Mouse (Mus musculus) layer of hippocampus, adult 18-20 months (tissue): Measurements from ENCODE around the gene Ncbp1. TPM values are rescaled to one million over a fixed set of nuclear protein-coding genes. Genes with fewer than 3 reads are reported as not detected.

Source experiments
- DNase-seq, 2 experiments: peaks; one replicate each; pipeline ENCODE4 v3.0.0; 2022; ENCODE audit warnings: low spot score in 2 of 2
- total RNA-seq, 2 experiments: library from RNA; stranded (reverse); gene quantifications; 2 replicates each; pipeline ENCODE4 v1.2.3; 2021

Gene Ncbp1
- total RNA-seq, 2 experiments from 2014 or later: 56.8 to 58.9 TPM

DNA sequence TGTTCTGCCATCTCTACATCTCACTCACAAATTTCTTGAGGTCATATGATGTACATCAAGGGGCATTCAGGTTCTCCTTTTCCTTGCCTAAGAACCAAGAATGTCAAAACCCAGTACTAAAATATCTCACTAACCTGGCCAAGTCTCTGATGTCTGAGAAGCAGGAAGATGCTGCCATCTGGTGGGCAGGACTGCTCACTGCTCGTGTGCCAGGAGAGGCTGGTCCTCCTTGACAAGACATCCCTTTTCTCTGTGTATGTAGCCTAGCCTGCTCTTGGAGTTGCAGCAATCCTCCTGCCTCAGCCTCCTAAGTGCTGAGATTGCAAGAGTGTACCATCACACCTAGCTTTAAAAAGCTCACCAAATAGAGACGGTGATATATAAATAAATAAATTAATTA, 11.9 kb upstream of the Ncbp1 start:
- DNase-seq: peak; percentile 62 to 89

DNA sequence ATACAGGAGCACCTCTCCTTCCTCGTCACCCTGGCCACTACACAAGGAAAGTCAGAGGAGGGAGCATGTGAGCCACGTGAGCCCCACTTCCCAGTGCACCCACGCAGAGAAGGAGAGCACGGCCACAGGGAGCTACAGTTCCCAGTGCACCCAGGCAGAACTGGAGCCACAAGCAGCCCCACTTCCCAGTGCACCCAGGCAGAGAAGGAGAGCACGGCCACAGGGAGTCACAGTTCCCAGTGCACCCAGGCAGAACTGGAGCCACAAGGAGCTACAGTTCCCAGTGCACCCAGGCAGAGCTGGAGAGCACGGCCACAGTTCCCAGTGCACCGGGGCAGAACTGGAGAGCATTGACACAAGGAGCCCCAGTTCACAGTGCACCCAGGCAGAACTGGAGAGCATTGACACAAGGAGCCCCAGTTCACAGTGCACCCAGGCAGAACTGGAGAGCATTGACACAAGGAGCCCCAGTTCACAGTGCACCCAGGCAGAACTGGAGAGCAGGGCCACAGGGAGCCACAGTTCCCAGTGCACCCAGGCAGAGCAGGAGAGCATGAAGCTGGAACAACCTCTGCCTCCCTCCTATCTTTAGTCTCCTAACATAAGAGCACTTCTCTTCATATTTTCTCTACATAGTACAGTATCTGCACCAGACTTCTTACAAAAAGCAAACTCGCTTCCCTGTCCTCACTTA, 9.0 kb upstream of the Ncbp1 start:
- DNase-seq: no peak

GRCm38 (mm10) chr4:46130221-46130620, 8.2 kb upstream of the Ncbp1 start:
- DNase-seq: peak in 1 of 2 experiments; percentile 55

- DNase-seq: no peak
Observed at GRCm38 (mm10) chr4:46131791-46132190, 6.6 kb upstream of the Ncbp1 start.

DNA sequence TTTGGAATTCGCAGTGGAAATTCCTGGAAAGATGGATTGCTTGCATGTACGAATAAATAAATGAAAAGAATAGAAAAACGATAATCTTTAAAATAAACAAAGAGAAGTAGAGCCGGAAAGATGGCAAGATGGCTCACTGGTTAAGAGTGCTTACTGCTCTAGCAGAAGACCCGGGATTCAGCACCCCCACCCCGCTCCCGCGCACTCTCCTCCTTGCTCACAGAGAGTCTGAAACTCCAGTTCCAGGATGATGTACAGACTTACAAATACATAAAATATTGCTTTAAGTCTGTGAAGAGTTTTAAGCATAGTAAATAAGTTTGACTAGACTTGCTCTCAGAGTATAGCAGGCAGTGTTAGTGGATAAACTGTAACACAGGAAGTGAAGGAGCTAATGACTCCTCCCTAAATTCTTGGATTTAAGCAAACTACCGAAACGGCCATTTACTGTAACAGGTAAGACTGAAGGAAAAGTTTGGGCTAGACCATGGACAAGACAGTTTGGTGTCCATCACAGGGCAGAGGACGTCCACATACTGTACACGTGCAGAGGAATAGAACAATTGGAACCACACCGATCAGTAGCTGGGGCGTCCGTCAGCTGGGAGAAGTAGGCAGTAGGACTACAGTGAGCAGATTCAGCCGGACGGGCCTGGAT, 655 bp upstream of the Ncbp1 start:
- DNase-seq: no peak

DNA sequence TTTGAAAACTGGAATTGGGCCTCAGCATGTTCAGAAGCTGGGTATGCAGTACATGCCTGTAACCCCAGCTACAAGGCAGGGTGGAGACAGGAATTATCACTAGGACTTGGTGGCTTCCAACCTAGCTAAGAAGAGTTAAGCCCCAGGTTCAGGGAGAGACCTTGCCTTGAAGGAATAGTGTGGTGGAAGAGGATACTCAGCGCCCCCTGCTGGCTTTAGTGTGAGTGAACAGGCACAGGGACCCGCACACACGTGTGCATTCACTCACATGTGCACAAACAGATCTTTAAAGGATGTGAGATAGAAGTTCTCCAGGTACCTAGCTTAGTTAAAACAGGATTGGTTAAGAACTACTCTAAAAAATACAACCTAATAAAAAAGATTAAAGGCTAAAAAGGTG, 5.9 kb downstream of the Ncbp1 start:
- DNase-seq: no peak

GRCm38 (mm10) chr4:46146881-46147280, 8.5 kb downstream of the Ncbp1 start:
- peak in 1 of 2 experiments; percentile 60 for DNase-seq

DNA sequence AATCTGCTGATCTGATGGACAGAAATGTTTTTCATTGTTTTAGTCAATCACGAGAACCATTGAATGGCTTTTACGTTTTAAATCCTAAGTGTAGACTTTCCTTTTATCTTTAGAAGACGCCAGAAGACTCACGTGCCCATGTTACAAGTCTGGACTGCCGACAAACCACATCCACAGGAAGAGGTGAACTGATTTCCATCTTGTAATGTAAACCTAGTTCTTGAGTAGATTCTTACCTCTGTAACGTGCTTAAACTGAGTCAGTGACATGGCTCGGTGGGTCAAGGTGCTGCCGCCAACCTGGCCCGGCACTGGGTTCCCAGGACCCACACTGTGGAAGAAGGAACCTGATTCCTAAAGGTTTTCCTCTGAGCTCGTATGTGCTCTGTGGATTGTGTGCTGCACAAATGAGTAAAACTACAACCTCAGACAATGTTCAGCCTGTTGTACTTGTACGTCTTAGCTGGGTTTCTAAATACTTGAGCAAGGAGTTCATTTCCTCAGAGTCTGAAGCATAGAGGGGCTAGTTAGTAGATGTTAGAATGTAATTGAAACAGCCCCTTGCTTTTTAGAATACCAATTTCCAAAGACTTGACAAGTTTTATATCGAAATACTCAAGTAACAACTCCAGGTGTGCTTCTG, 13.6 kb downstream of the Ncbp1 start:
- no peak for DNase-seq

DNA sequence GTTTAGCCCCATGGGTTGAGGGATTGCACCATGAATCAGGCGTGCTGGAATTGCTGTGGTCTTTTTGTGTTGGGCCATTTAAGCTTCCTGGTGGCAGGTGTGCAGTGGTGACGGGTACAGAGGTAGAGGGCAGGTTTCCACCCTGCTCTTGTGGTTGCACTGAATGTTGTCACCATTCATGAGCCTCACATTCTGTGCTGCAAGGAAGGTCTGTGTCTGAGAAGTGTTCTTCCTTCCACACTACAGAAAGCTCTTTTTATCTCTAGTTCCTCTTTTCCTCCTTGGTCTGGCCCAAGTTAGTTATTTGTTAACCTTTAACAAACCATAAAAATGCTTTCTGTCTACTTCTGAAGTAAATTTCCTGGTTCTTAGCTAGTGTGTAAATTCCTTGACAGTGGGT, 25.6 kb downstream of the Ncbp1 start:
- DNase-seq: no peak

DNA sequence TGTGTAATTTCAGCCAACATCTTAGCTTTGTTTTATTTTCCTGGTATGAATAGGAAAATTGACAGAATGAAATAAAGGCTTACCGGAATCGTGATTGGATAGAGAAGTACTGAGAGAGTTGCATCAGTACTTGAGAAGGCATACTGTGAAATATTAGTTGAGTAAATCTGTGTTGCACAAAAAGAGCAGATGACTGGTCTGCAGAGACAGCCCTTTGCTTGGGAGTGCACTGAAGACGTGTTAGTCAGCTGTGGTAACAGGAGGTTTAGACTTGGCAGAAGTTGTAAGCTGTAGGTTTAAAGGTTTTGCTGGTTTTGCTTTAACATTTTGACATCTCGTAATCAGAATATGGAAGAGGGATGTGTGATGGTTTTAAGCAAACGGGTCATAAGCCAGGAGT, 27.4 kb downstream of the Ncbp1 start:
- no peak for DNase-seq

DNA sequence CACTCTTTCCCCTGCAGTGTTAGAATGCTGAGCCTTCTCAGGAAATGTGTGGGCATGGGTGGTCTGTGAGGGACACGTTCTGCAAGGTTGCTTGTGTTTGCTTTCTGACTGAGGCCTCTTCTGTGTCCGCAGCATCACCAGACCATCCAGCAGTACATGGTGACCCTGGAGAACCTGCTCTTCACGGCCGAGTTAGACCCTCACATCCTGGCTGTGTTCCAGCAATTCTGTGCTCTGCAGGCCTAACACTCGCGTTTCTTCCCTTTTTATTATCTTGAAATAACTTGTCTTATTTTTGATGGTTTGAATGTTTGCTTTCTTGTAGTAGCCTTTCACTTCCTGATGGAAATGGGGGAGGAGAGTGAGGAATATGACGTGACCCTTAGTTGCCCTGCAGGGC, 33.3 kb downstream of the Ncbp1 start:
- no peak for DNase-seq

DNA sequence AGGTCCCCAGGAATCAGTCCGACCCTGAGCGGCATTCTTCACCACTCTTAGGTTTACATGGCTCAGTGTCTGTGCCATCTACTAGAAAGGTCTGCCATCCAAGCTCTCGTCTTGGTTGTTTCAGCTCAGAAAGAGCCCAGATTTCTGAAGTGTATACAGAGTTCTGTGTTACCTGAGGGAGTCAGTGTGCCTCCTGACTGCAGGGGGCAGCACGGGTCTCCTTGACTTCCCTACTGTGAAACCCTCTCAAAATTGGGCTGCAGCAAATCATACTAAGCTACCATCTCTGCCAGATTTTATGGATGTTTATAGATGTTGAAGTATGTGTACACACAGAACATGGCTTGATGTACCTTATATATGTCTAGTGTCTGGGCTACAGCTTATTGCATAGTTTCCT, 37.9 kb downstream of the Ncbp1 start:
- DNase-seq: no peak

- peak in 1 of 2 experiments; percentile 37 for DNase-seq
Observed at GRCm38 (mm10) chr4:46177018-46177417, 38.6 kb downstream of the Ncbp1 start.

- peak in 1 of 2 experiments; percentile 55 for DNase-seq
Observed at GRCm38 (mm10) chr4:46177496-46177895, 39.1 kb downstream of the Ncbp1 start.

DNA sequence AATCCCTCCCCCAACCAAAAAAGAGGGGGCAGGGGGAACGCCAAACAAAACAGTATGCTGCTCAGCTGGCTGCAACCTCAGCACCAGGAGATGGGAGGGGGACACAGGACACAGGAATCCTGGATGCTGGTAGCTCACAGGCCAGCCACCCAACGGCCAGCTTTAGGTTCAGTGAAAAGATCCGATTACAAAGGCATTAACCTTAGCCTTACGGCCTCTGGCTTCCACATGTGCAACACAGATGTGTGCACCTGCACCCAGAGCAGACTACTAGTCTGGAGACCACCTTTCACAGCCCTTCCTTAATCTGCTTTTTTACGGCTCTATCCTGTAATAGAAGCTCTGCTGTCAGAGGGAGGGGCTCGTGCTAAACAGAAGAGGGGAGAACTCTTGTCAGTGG, 42.8 kb downstream of the Ncbp1 start:
- DNase-seq: no peak

GRCm38 (mm10) chr4:46182181-46182580, 43.8 kb downstream of the Ncbp1 start:
- DNase-seq: no peak

DNA sequence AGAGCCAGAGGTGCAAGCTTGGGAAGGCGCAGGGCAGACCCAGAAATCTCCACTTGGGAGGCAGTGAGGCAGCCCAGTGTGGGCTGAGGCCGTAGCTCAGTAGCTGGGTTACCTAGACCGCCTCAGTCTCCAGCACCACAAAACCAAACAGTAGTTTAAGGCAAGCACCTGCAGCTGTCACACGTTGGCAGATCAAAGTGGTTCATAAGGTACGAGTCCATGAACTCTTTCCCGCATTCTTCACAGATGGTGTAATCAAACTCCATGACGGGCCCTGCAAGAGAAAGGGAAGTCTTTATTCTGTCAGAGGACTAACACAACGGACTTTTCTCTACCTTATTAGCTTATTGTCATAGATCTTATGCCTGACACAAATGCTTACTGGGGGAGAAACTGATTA, 47.0 kb downstream of the Ncbp1 start:
- DNase-seq: no peak

- no peak for DNase-seq
Observed at GRCm38 (mm10) chr4:46185890-46186289, 47.5 kb downstream of the Ncbp1 start.

GRCm38 (mm10) chr4:46186466-46186865, 48.1 kb downstream of the Ncbp1 start:
- no peak for DNase-seq

DNA sequence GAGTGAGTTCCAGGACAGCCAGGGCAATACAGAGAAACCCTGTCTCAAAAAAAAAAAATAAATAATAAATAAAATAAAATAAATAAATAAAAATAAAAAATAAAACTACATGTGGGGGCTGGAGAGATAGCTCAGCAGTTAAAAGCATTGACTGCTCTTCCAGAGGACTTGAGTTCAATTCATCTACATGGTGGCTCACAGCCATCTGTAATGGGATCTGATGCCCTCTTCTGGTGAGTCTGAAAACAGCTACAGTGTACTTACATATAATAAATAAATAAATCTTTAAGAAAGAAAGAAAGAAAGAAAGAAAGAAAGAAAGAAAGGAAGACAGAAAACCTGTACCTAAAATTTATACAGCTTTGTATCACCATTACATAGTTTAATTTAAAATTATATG, 53.6 kb downstream of the Ncbp1 start:
- peak in 1 of 2 experiments; percentile 59 for DNase-seq

- DNase-seq: peak; percentile 95 to 97
Observed at GRCm38 (mm10) chr4:46195781-46196487, 57.5 kb downstream of the Ncbp1 start, which contains the start of gene Xpa. Xpa (minus strand) TSS chr4:46196311.

DNA sequence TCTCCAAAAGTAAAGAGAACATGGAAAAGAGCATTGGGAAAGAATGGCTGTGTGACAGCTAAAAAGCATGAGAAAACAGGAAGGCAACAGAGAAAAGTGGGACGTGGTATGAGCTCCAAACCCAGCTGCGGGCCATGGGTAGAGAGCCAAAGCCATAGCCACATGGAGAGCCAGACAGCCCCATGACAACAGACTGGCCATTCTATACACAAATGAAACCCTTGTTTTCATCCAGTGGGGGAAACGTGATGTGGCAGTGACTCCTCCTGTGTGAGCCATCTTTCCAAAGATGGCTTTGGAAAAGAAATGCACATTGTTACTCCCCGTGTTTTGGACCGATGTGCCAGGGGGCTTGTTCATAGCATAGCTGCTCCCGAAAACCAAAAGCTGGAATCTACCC, 58.1 kb downstream of the Ncbp1 start:
- DNase-seq: no peak
